Mouse (Mus musculus) inflammation-experienced regulatory T-cells, adult 6 months (primary cell): ENCODE results near the gene Smg6. TPM values are rescaled to one million over a fixed set of nuclear protein-coding genes. Genes with fewer than 3 reads are reported as not detected.

Source experiments
- ATAC-seq: one replicate; pipeline ENCODE4 v1.8.0; 2017
- polyA plus RNA-seq, 3 experiments: library from polyadenylated mRNA; unstranded; fragments of 100-300 nt; shearing (Covaris generic); gene quantifications; one replicate each; pipeline ENCODE4 v1.2.1; 2017

The Smg6 gene
- polyA plus RNA-seq, 3 experiments from 2014 or later = 16.3 to 22.0 (median 18.9) TPM

DNA sequence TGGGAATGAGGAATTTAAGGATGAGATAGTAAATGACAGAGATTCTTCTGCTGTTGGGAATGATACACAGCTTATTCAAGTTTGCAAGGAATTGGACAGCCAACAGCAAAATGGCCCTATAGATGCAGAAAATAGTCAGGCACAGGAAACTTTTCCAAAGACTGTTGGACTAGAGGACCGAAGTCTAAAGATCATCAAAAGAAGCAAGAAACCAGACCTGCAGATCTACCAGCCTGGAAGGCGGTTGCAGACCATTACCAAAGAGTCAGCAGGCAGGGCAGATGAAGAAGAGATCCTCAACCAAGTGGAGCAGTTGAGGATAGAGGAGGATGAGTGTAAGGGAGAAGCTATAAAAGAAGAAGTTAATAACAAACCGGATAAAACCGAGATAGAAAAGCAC, 3.5 kb downstream of the Smg6 start:
- no peak for ATAC-seq

DNA sequence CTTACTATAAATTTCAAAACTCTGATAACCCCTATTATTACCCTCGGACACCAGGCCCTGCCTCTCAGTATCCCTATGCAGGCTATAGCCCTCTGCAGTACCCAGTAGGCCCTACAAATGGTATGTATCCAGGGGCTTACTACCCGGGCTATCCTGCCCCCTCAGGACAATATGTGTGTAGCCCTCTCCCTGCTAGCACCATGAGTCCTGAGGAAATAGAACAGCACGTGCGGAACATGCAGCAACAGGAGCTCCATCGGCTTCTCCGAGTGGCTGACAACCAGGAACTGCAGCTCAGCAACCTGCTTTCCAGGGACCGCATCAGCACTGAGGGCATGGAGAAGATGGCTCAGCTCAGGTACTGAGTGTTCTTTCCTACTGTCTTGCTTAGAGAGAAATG, 4.8 kb downstream of the Smg6 start:
- no peak for ATAC-seq

DNA sequence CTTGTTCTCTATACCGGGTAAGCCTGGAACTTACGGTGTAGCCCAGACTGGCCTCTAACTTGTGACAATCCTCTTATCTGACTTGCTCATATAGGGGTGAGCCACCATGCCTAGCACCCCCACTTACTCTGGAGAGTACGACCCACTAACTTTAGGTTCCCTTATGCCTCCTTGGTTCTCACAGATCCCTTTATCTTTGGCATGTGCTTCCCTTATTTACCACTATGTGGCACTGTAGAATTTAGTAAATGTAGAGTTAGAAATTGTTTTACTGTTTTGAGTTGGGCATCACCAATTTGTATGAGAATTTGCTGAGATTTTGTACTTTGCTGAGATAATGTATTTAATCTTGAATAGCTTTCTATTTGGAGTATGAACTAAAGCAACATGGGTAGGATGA, 20.7 kb downstream of the Smg6 start:
- ATAC-seq = peak; percentile 61

DNA sequence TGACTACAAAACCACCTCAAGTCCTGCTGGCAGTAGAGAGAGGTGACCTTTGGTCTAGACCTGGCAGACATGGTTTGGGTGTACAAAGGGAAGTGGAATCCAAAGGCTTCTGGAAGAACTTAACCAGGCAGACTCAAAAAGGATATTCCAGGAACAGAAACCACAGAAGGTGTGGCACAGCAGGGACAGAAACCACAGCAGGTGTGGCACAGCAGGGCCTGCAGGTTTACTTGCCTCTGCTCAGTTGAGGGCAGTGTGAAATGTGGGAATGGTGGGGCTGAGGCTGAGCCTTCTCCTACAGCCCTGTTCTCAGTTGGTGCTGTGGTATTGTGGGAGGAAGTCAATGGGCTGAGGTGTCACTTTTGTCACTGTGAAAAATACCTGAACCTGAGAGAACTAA, 29.3 kb downstream of the Smg6 start:
- peak; percentile 27 for ATAC-seq

DNA sequence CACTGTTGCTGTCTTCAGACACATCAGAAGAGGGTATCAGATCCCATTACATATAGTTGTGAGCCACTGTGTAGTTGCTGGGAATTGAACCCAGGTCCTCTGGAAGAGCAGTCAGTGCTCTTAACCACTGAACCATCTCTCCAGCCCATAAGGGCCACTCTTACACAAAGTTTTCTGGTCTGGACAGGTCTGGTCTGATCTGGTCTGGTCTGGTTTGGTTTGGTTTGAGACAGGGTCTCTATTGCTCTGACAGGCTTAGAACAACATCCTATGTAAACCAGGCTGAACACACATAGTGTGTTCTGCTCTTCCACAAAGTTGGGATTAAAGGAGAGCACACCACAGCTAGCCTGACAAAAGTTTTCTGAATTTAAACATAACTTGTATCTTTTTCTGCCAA, 30.4 kb downstream of the Smg6 start:
- no peak for ATAC-seq

DNA sequence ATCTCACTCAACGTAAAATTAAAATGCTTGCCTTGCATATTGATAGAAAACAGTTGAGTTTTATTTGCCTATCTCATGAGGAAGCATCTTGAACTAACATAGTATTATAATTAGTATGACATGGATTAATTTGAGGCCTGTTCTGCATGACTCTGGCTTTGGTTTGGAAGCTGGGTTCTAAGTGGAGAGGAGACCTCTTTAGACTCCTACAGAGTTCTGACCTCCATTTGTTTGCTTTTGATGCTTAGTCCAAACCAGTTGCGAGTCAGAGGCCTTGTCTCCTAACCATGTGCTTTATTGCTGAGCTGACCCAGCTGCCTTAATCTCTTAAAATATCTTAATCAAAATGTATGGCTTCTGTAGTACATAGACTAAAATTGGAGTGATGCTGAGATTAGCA, 32.0 kb downstream of the Smg6 start:
- ATAC-seq = no peak

DNA sequence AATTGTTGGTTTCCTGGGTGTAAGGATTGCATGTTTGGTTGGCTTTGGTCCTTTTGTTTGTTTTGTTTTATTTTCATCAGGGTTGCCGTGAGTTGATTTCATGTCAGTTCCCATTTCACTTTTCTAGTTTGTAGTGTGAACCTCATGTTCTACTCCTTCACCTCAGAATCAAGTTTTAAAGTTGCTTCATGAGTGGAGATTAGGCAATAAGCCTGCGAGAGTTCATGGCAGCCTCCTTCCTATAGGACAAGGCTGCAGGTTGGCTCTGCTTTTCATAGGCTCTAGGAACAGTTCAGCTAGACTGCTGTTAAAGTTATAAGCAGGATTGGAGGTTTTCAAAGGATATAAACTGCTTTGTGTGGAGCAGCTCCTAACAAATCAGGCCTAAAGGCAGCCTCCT, 33.9 kb downstream of the Smg6 start:
- ATAC-seq = no peak

DNA sequence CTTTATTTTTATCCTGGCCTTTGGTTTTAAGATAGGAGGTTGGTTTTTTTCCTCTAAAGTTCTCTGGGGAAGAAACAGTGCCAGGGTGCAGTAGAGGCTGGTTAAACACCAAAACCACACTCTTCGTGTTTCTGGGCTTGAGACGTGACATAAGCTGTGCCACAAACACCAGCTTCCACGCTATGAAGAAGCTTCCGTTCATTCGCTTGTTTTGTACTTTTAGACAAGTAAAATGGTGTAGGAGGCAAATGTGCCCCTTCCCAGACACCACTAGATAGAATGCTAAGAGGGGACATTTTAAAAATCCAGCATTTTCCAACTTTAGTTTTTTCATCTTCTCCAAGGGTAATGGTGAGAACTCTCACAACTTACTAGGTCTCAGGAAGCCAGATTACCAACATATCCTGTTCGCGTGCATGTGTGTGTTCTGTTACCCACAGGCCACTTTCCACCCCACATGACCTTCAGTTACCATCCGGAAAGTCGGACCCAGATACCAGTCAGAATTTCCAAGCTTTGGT, 34.5 kb downstream of the Smg6 start:
- peak; percentile 78 for ATAC-seq

DNA sequence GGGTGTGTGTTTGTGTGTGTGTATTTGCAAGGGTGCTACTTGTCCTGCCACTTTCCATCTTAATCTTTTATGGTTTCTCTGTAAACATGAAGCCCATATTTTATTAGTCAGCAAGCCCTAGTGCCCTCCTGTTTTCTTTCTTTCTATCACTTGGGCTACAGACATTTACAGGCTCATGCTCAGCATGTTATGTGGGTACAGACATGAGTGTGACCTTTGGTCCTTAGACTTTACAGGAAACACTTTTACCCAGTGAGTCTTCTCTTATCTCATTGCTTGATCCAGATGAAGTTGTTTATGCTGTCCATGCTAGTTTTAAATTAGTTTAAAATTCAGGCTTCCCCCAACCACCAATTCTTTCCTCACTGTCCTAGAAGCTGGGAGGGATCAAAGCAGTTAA, 36.3 kb downstream of the Smg6 start:
- ATAC-seq = no peak

DNA sequence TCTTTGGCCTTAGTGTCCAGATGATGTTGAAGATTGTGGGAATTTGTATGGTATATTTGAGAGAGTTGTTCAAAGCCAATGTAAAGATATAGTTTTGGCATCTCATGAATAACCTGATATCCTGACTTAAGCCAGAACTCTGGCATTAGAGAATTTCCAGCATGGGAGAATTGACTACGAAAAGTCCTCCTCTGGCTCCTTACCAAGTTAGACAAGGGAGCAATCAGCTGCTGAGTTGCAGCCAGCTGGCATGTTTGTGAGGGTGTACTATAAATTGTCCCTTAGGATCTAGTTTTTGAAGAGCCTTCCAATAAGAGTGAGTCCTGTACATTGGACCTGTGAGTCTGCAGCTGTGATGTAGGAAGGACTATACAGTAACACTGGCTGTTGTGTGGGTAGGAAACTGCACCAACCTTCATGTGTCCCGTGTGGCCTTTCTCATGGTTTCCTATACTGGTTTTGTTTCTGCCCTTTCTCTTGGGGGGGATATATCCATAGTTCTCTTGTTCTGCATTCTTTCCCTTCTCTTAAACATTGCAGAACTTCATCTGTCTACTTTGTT, 37.3 kb downstream of the Smg6 start:
- no peak for ATAC-seq

DNA sequence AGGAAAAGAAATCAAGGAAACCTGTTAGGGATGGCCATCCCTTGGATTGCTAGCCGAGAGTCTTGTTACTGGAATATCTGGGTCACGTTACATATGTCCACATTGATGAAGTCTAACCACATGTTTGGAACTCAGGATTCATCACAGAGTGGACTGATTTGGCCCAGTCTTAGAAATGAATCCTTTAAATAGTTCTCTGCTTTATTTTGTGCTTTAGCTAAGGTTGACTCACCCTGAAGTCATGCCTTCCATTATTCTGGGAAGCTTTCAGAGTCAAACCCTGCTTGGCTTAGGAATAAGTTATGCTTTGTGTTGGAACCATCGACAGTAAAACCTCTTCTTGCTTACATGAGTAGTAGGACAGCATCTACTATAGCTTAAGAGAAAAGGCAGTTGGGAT, 39.9 kb downstream of the Smg6 start:
- ATAC-seq = no peak

DNA sequence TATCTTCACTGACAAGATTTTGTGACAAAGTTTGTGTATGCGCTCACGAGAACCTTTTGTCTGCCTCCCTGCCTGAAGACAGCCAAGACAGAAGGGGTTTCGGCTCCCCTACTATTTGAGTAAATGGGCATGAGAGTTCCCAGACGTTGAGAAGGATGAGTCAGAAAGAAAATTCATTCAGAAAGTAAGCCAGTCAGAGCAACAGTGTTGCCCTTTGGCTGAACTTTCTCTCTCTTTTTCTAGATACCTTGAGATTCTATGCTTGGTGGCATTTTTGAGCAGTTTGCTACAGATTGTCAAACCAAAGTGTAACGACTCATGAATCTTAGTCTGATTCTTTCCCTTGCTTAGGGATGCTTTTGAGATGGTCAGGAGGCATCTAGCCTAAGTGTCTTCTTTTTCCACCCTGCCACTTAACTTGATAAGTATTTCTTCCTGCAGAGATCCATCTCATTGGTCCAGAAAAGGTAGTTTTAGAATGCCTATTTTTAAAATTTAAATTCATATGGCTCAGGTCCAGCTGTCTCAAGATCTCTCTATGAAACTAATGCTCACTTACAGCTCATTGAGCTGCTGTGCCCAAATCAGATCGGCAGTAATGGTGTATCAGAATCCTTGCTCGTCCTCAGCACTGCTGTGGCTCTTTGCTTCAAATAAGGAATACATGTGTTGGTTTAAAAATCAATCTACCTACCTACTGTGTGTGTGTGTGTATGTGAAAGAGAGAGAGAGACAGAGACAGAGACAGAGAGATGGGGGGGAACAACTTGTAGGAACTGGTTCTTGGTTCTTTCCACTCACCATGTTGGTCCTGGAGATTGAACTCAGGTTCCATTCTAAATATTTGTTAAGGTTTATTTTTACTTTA, 47.9 kb downstream of the Smg6 start:
- peak; percentile 71 for ATAC-seq

DNA sequence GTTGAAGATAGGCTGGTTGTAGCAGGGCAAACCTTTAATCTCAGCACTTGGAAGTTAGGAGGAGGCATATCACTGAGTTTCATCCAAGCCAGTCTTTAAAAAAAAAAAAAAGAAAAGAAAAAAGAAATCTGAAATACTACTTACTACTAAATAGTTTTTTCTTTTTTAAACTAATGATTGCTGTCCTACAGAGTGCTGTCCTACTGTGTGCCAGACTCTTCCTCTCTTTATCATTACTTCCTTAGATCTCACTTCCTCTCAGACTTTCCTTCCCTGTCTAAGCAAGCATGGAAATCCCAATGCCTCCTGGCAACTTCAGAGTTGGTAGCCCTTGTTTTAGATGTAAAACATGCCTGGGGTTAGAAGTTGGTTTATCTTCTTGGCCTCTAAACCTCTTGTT, 49.0 kb downstream of the Smg6 start:
- ATAC-seq = no peak

DNA sequence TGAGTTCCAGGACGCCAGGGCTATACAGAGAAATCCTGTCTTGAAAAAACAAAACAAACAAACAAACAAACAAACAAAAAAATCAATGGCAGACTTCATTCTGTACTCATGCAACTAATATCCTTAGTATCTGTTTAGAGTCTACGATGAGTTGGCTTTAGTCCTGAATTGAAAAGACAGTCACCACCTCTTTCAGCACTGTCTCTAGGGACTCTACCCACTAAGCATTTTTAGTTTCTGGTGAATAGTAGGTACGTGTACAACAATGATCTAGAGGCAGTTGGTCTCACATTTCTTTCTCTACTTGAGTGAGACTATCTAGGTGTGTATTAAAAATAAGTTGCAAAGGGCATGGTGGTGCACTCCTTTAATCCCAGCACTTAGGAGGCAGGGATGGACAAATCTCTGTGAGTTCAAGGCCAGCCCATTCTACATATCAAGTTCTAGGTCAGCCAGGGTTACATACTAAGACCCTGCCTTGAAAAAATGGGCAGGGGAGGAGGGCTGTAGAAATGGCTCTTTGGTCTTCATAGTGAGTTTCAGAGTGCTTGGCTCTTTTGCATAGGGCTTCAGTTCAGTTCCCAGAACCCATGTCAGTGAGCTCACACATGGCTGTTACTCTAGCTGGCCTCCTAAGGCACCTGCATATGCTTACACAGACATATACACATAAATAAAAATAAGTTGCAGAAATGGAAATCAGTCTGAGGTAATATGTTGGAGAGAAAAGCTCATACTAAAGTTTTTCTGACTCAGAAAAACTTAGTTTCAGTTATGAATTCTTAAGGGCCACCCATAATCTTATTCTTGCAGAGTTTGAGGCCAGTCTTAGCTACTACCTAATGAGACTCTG, 51.4 kb downstream of the Smg6 start:
- no peak for ATAC-seq

DNA sequence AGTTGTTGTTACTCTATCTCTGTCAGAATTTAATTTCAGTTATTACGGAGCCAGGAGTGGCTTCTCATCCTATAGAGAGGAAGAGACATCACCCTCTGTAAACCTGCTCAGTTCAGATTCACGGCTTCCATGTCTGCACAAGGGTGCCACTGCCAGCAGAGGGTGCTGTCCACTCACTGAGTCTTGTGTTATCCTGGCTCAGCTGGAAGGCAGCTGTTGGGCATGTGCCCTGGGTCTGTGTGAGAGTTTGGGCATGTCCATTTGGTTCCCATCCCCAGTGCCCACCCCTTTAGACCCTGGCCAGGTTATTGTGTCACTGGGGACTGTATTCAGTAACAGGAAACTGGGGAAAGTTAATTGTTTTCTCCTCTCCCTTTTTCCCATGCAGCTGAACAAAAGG, 55.8 kb downstream of the Smg6 start:
- peak; percentile 78 for ATAC-seq

DNA sequence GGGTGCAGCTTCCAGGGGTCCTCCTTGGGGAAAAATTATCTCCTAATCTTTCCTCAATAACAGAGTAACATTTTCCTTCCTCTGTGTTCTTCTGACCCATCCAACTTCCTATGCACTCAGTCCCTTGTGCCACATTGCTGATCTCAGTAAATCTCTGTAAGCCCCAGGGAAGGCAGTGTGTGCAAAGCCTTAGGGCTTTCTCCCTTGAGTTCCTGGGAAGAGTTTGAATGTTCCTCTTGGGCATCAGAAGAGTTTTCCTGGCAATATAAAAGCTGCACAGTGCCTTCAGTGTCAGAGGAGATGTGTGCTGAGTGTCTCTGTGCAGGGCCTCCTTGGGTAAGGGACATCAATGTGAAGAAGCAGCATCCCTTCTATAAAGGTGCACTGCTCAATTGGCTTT, 56.6 kb downstream of the Smg6 start:
- no peak for ATAC-seq

DNA sequence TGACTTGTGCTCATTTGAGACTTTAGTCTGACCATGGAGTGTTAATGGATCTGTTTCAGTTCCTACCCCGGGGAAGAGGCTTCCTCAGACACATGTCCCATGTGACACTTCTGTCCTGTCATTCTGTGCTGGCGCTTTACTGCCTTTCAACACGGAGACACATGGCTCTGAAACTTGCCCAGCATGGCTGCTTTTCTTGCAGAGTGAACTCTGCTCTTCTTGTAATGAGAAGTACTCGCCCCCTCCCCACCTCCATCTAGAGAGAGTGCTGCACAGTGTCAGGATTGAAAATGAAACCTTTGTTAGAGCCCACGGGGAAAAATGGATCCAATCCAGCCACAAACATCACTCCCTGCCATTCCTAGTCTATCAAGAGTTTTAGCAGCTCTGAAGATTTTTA, 62.5 kb downstream of the Smg6 start:
- ATAC-seq = no peak

DNA sequence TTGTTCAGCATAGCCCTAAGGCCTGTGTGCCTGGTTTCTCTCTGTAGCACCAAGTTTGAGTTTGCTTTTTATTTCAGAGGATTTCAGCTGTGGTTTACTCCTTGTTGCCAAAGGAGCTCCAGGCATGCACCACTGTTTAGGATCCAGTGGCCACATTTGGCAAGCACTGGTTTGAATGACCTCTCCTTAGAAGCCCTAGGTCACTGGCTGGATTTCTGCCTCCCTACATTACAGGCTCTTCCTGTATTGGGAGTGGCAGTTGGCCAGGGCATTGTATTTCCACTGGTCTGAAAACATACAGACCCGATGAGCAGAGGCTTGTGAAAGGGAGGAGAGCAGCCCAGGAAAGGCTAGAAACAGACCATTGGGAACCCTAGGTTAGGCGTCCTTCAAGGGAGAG, 63.4 kb downstream of the Smg6 start:
- no peak for ATAC-seq

DNA sequence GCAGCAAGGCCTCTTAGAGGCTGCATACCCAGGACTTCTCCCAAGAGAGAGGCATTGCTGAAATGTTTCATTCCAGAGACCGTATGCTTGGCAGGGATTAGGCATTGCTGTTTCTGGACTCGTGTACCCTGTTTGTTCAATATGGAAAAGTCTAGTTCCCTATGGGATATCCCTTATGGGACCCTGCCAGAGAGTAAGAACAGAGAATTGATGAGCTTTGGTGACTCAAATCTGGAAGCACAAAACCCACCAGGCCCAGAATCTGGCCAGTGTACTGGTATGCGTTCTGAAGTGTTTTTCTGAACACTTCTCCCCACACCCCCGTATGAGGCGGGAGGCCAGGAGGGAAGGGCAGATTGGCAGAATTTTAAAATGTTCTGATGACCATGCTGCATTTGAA, 64.9 kb downstream of the Smg6 start:
- no peak for ATAC-seq

DNA sequence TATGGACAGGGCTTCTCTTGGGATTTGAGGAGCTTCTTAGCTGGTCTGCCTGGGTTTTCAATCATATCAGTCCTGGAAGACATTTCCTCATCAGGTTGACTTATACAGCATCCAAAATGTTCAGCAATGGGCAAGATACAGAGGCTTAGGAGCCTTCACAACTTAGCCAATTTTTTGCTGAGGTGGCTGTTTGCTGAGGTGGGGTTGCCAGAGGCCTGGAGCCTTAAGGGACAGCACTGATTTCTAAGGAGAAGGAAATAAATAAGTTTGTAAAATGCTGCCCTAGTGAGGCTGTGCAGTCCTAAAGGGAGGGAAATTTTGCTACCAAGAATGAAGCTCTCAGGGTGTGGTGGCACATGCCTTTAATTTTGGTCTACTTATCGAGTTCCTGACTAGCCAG, 65.7 kb downstream of the Smg6 start:
- no peak for ATAC-seq

DNA sequence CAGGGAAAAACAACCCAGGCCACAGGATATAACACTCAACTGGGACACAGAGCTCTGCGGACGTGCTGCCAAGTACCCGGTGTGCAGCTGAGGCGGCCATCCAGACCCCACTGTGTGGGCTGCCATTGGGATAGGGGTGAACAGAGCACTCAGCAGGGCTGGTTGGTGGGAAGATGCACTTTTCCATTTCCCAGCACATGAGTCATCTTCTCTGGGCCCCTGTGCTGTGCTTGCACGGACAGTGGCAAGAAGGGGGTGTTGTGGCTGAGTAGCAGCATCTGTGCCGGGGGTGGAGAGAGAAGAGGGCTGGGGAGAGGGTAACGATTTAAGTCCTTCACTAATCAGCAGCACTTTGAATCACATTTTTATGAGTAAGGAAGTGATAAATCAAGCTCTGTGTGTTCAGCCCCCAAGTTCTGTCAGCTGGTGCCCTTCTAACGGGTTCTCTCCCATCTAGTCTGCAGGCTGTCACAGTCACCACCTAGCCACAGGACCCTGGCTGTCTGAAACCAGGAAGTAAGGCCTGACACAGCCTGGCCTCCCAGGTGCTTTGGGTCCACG, 66.9 kb downstream of the Smg6 start:
- ATAC-seq = no peak

DNA sequence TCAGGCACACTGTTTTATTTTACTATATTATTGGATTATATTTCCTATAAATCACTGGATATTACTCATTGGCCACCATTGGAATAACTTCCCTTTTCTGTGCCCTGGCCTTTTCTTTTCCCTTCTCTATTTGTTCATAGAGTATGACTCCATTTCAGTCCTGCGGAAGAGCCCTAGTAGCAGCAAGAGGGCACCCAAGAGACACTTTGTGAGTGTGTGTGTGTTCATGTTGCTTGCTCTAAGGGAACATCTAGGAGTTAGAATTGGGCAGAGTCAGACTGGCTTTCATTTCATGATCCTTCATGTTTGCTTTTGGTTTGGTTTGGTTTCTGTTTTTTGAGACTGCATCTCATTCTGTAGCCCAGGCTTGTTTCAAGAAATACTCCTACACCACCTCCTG, 68.5 kb downstream of the Smg6 start:
- no peak for ATAC-seq

DNA sequence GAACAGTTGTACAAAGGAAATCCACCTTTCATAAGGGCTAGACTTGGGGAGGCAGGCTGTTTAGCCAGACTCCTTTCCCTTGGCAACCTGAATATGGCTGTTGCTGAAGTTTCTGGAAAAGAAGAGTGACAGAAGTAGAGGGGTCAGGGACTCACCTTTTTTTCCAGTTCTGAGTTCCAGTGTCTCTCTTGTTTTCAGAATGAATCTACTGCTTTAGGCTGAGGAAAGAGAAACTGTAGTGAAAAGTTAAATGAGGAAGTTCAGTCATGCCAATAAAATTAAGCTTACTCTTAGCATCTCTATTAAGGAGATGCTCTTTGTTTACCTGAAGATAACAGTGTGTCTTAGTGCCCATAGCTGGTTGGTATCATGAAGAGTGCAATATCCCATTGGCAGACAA, 69.2 kb downstream of the Smg6 start:
- ATAC-seq = no peak
